Mouse (Mus musculus) hindbrain, embryonic 10.5 days (tissue): Measurements from ENCODE around the gene Cyp26b1. TPM values are rescaled to one million over a fixed set of nuclear protein-coding genes. Genes with fewer than 3 reads are reported as not detected.

Source experiments
- DNase-seq: peaks from one replicate; pipeline ENCODE4 v3.0.0-alpha.2; 2017; ENCODE audit warnings: low spot score
- H3K27ac ChIP-seq: fragments of 300-500 bp; sonication (generic); 2 replicates; pipeline ENCODE4 v1.5.1; 2016; ENCODE audit warnings: mild to moderate bottlenecking, moderate library complexity
- H3K27me3 ChIP-seq: fragments of 300-500 bp; sonication (generic); 2 replicates; pipeline ENCODE4 v1.6.1; 2016; ENCODE audit warnings: mild to moderate bottlenecking; ENCODE audit not compliant: poor library complexity, insufficient read depth, severe bottlenecking
- H3K36me3 ChIP-seq: fragments of 300-500 bp; sonication (generic); 2 replicates; pipeline ENCODE4 v1.6.1; 2016; ENCODE audit warnings: mild to moderate bottlenecking, moderate library complexity
- H3K4me1 ChIP-seq: fragments of 300-500 bp; sonication (generic); replicated peaks from 2 replicates; pipeline ENCODE4 v1.6.1; 2016; ENCODE audit warnings: mild to moderate bottlenecking
- H3K4me3 ChIP-seq: fragments of 300-500 bp; sonication (generic); 2 replicates; pipeline ENCODE4 v1.5.1; 2016; ENCODE audit warnings: mild to moderate bottlenecking, moderate library complexity
- H3K9me3 ChIP-seq: fragments of 300-500 bp; sonication (generic); 2 replicates; pipeline ENCODE4 v1.6.1; 2016; ENCODE audit warnings: mild to moderate bottlenecking, moderate library complexity
- WGBS: fragments of 180-500 bp; shearing (Covaris S2); methylation state at CpG from one replicate; pipeline ENCODE4 v1.1.7; 2016; 5-methylcytosine and 5-hydroxymethylcytosine counted together
- polyA plus RNA-seq: library from polyadenylated mRNA; unstranded; fragments of >200 nt; fragmentation: Nextera tagmentation; extraction: Ambion mirVana; gene quantifications from 2 replicates; pipeline ENCODE4 v1.2.1, GENCODE M21; 2016

Cyp26b1 gene
- polyA plus RNA-seq, result 21.1 and 26.2 TPM in 2 replicates

DNA sequence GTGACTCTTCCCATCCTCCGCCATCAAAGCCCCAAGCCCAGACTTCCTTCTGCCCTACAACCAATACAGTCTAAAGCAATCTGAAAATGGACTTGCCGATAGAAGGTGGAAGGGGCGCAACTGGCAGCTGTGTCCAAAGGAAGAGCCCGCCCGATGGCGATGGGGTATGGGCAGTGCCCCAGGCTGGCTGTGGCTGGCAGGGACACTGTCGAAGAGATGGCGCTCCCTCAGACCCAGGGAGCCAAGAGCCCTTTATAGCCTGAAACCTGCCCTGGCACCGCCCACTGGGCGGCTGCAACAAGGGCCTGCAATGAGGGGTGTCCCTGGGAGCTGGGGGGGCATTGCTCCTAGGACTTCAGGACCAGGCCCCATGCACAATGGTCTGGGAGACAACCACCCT, at the start of gene Cyp26b1:
Cyp26b1 (minus strand) TSS at position 216 of the 400 bp plus-strand sequence.
- Histone ChIP-seq H3K4me1 (peaks cover 69% of the 10 kb centered on the region), H3K27me3 (peaks cover 47% of the 10 kb centered on the region), H3K27ac (peak within 1 kb of the TSS; percentile 90), H3K9me3 (no peaks in the 10 kb centered on the region), H3K36me3 (no peaks in the 10 kb centered on the region), H3K4me3 (peak within 1 kb of the TSS; percentile 70)
- DNase-seq, result peak; percentile 47
- 63% methylated on average over 10 of the region's 10 CpGs for WGBS

DNA sequence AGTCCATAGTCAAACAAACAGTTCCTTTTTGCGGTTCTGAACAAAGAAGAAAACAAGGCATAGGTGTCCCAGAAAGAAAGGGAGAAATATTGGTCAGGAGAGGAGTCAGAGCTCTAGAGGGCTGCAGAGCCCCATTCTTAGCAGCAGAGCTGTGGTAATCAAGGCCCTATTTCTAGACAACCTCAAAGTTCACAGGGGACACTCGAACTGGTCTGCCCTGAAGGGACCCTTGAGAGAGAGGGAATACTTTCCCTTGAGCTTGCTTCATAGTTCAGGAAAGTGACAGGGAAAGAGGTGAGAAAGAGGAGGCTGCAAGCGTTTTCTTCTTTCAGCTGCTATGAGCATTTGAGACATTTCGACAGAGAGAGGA, 47.3 kb upstream of the Cyp26b1 start:
- Histone ChIP-seq H3K27me3 (no peaks in the 10 kb centered on the region), H3K36me3 (no peaks in the 10 kb centered on the region), H3K9me3 (no peaks in the 10 kb centered on the region), H3K4me3 (no peak overlapping the region), H3K4me1 (peaks cover 9% of the 10 kb centered on the region; the same call in 1 of the 2 replicates), H3K27ac (no peak overlapping the region)
- WGBS, result 85% methylated on average over 4 of the region's 4 CpGs
- DNase-seq, result no peak

GRCm38 (mm10) chr6:84640324-84641061, 46.8 kb upstream of the Cyp26b1 start:
- 75% methylated on average over 9 of the region's 9 CpGs for WGBS
- DNase-seq, result no peak
- no peaks in the 10 kb centered on the region for H3K36me3 ChIP-seq
- no peaks in the 10 kb centered on the region for H3K9me3 ChIP-seq
- H3K27me3 ChIP-seq, result no peaks in the 10 kb centered on the region
- peaks cover 9% of the 10 kb centered on the region; the same call in 1 of the 2 replicates for H3K4me1 ChIP-seq
- no peak overlapping the region for H3K4me3 ChIP-seq
- no peak overlapping the region for H3K27ac ChIP-seq

GRCm38 (mm10) chr6:84638206-84638605, 44.5 kb upstream of the Cyp26b1 start:
- Histone ChIP-seq H3K36me3 (no peaks in the 10 kb centered on the region), H3K4me3 (no peak overlapping the region), H3K4me1 (peaks cover 9% of the 10 kb centered on the region; the same call in 1 of the 2 replicates), H3K9me3 (no peaks in the 10 kb centered on the region), H3K27ac (no peak overlapping the region), H3K27me3 (no peaks in the 10 kb centered on the region)
- DNase-seq, result no peak

- WGBS, result 87% methylated on average over 2 of the region's 2 CpGs
- no peaks in the 10 kb centered on the region; the same call in 1 of the 2 replicates for H3K4me1 ChIP-seq
These were observed 37.9 kb upstream of the Cyp26b1 start for GRCm38 (mm10) chr6:84631588-84631987.

DNA sequence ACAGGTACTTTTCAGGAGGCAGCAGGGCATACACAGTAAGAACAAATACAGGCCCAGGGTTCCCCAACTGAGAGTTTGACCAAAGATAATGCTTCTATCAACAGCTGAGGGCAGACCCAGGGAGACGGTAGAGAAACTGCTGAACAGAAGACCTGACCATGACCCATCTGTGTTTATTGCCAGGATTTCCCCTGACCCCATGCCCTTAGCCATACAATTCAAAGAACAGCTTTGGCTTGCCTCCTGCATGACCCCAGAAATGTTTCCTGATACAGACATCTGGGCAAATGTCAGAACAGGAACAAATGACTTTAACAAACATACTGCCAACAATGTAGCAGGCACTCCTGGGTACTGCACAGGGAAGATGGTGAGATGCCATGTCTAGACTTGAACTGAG, 36.6 kb upstream of the Cyp26b1 start:
- 38% methylated on average over 1 of the region's 1 CpGs for WGBS
- no peak for DNase-seq

More at GRCm38 (mm10) chr6:84631588-84631987, 37.9 kb upstream of the Cyp26b1 start:
- no peak overlapping the region for H3K27ac ChIP-seq
- no peaks in the 10 kb centered on the region for H3K9me3 ChIP-seq
- DNase-seq, result no peak
- H3K36me3 ChIP-seq, result no peaks in the 10 kb centered on the region
- no peaks in the 10 kb centered on the region for H3K27me3 ChIP-seq
- no peak overlapping the region for H3K4me3 ChIP-seq

GRCm38 (mm10) chr6:84628831-84629230, 35.1 kb upstream of the Cyp26b1 start:
- no peak overlapping the region for H3K27ac ChIP-seq
- H3K9me3 ChIP-seq, result no peaks in the 10 kb centered on the region
- no peak for DNase-seq
- no peaks in the 10 kb centered on the region for H3K27me3 ChIP-seq
- 91% methylated on average over 5 of the region's 5 CpGs for WGBS
- H3K4me1 ChIP-seq, result no peaks in the 10 kb centered on the region; the same call in 1 of the 2 replicates
- H3K36me3 ChIP-seq, result no peaks in the 10 kb centered on the region
- H3K4me3 ChIP-seq, result no peak overlapping the region

More for the DNA sequence above, 36.6 kb upstream of the Cyp26b1 start:
- no peaks in the 10 kb centered on the region for H3K27me3 ChIP-seq
- H3K36me3 ChIP-seq, result no peaks in the 10 kb centered on the region
- no peak overlapping the region for H3K4me3 ChIP-seq
- H3K9me3 ChIP-seq, result no peaks in the 10 kb centered on the region
- H3K4me1 ChIP-seq, result no peaks in the 10 kb centered on the region; the same call in 1 of the 2 replicates
- no peak overlapping the region for H3K27ac ChIP-seq

DNA sequence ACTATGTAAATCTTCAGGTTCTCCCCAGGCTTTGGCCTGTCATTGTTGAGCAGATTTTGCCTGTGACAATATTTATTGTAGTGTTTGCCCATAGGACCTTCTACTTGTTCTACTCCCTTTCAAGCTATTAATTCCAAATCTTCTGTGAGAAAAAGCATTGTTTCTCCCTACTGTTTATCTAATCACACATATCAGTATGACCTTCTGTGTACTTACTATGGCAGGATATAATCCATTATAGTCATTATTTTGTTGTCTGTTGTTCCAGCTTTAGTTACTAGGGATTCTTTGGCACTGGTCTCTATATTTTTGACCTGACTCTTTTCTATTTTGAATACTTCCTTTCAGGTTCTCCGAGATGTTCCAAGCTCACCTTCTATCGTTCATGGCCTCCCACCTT, 32.7 kb upstream of the Cyp26b1 start:
- WGBS, result 93% methylated on average over 2 of the region's 2 CpGs
- no peaks in the 10 kb centered on the region; the same call in 1 of the 2 replicates for H3K4me1 ChIP-seq

DNA sequence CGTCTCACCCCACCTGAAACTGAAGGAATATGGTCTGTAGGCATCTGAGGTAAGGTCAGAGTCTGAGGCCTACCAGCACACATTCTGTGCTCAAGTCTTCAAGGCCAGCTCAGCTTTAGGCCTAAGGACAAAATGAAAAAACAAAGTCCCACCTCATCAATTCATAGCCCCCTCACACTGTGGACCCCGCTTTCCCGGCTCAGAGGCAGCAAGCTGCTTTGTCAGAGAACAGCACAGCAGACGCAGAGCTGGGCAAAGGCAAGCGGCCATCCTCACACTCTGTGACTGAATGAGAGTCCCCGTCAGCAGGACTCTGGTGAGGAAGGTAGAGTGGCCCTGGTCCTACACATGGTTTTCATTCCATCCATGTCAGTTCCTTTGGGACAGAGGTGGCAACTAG, 25.5 kb upstream of the Cyp26b1 start:
- no peaks in the 10 kb centered on the region for H3K27me3 ChIP-seq
- no peak overlapping the region for H3K27ac ChIP-seq
- no peak for DNase-seq
- H3K4me1 ChIP-seq, result peaks cover 13% of the 10 kb centered on the region
- peaks cover 8% of the 10 kb centered on the region for H3K36me3 ChIP-seq
- 85% methylated on average over 6 of the region's 6 CpGs for WGBS
- no peaks in the 10 kb centered on the region for H3K9me3 ChIP-seq
- H3K4me3 ChIP-seq, result no peak overlapping the region

More for the DNA sequence above, 32.7 kb upstream of the Cyp26b1 start:
- Histone ChIP-seq H3K27ac (no peak overlapping the region), H3K36me3 (no peaks in the 10 kb centered on the region), H3K9me3 (no peaks in the 10 kb centered on the region), H3K4me3 (no peak overlapping the region), H3K27me3 (no peaks in the 10 kb centered on the region)
- DNase-seq, result no peak

DNA sequence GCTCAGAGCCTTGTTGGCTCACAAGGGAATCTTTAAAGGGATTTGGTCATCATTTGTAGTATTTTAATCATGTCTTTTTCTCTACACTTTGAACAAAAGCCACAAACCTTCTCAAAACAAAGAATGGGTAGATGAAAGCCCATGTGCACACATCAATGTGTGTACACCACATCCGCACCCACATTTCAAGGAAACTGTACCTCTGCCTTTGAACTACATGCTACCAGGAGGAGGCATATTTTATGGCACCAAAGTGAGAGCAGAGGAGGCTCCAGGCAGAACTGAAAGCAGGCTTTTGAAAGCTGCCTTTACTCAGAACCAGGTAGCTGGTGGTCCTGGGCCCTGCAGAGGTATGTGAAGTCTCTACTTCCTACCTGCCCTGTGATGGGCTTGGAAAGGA, 23.3 kb upstream of the Cyp26b1 start:
- no peaks in the 10 kb centered on the region for H3K9me3 ChIP-seq
- no peaks in the 10 kb centered on the region for H3K27me3 ChIP-seq
- 96% methylated on average over 1 of the region's 1 CpGs for WGBS

GRCm38 (mm10) chr6:84616586-84616985, 22.9 kb upstream of the Cyp26b1 start:
- Histone ChIP-seq H3K4me3 (no peak overlapping the region), H3K4me1 (peaks cover 13% of the 10 kb centered on the region), H3K27ac (peak overlapping the region; percentile 69), H3K36me3 (peaks cover 8% of the 10 kb centered on the region), H3K9me3 (no peaks in the 10 kb centered on the region), H3K27me3 (no peaks in the 10 kb centered on the region)
- DNase-seq, result no peak
- WGBS, result 72% methylated on average over 1 of the region's 1 CpGs

More for the DNA sequence above, 23.3 kb upstream of the Cyp26b1 start:
- H3K4me1 ChIP-seq, result peaks cover 13% of the 10 kb centered on the region
- DNase-seq, result no peak
- H3K4me3 ChIP-seq, result no peak overlapping the region
- H3K27ac ChIP-seq, result 0 out of 2 replicates have a peak overlapping the region, but pooled peaks have one; percentile 69
- peaks cover 8% of the 10 kb centered on the region for H3K36me3 ChIP-seq

DNA sequence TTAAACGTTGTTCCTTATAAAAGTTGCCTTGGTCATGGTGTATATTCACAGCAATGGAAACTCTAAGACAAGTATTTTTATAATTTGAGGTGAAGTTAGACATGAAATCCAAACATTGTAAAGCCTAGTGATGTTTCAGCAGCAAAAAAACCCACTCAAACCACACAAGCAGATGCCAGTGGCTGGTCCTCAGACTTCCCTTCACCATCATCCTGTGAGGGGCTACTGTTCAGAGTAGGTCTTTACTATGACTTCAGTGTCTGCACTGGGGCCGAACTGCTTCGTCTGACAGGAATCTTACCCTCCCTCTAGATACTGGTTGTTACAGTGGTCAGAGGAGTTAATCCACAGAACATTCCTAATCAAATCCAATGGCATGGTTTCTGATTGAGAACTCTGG, 19.9 kb upstream of the Cyp26b1 start:
- Histone ChIP-seq H3K9me3 (no peaks in the 10 kb centered on the region), H3K27ac (no peak overlapping the region), H3K4me3 (no peak overlapping the region), H3K36me3 (no peaks in the 10 kb centered on the region), H3K4me1 (peaks cover 13% of the 10 kb centered on the region), H3K27me3 (no peaks in the 10 kb centered on the region)
- 92% methylated on average over 3 of the region's 3 CpGs for WGBS
- DNase-seq, result no peak

DNA sequence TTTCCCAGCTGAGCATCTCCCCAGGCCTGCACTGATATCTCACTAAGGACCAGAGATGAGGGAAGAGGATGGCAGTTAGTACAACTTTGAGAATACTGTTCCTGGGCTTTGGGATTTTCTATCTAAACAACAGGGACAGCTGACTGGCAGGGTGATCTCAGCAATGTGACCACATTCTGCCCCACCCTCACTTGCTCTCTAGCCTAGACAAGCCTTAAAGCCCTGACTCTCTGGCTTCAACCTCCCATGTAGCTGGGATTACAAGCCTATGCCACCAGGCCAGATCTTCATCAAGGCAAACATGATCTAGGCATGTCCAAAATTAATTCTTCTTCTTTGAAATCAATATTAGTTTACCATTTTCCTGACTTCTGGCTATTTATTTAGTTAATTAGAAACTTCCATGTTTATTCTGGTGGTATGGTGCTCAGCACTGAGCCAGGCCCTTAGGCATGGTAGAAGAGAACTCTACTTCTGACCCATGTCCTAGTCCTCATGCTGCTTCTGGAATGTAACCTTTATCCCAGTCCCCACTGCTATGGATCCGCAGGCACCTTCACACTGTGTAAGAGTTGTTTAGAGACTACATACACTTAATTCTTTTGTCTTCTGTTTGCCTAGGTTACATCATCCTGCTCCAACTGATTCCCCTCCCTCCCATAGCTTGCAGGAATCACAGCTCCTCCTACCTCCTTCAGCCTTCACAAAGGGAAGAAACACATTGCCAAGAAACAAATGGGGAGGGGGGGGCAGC, 7.6 kb upstream of the Cyp26b1 start:
- 37% methylated on average over 1 of the region's 1 CpGs for WGBS
- no peak for DNase-seq
- H3K9me3 ChIP-seq, result no peaks in the 10 kb centered on the region
- H3K4me1 ChIP-seq, result 0 out of 2 replicates have a peak, but pooled peaks cover 4% of the 10 kb centered on the region
- H3K36me3 ChIP-seq, result no peaks in the 10 kb centered on the region
- no peak overlapping the region for H3K27ac ChIP-seq
- H3K4me3 ChIP-seq, result no peak overlapping the region
- H3K27me3 ChIP-seq, result 0 out of 2 replicates have a peak, but pooled peaks cover 1% of the 10 kb centered on the region
